Mouse (Mus musculus): ENCODE data around the gene Tc2n.
"Not testable (repeated sequence)": the region's sequence is repeated elsewhere in the genome, so short reads cannot be mapped to it uniquely, and the experiment has no call there.

Gene Tc2n

DNA sequence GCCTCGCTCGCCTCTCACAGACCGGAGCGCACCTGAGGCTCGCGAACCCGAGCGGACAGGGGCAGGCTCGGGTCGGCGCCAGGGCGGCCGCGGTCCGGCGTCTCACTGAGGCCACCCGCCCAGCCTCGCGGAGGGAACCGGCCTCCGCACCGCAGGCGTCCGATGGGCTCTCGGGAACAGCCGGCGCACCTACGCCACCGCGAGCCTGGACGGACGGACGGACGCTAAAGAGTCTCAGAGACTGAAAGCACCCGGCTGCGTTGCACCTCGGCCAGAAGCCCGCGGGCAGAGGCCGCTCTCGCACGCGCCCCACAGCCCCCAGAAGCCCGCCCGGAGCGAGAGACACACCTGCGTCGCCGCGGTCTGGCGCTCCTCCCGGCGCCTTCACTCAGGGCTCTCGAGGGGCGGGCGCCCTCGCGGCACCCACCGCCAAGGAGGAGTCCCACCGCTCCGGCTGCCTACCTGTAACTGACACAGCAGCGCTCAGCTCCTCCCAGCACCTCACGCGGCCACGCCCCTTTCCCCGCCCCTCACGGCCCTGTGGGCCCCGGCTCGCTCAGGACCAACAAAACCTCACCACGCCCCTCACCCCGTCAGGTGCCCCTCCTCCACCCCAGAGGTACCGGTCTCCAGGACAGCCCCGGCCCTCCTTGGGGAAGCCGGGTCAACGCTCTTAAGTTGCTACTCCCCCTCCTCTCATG, at the start of gene Tc2n:
Tc2n (minus strand) TSS at position 470 of the 701 bp plus-strand sequence.
- DNase-seq (ENCODE audit: low read depth, low spot score), result no peak

DNA sequence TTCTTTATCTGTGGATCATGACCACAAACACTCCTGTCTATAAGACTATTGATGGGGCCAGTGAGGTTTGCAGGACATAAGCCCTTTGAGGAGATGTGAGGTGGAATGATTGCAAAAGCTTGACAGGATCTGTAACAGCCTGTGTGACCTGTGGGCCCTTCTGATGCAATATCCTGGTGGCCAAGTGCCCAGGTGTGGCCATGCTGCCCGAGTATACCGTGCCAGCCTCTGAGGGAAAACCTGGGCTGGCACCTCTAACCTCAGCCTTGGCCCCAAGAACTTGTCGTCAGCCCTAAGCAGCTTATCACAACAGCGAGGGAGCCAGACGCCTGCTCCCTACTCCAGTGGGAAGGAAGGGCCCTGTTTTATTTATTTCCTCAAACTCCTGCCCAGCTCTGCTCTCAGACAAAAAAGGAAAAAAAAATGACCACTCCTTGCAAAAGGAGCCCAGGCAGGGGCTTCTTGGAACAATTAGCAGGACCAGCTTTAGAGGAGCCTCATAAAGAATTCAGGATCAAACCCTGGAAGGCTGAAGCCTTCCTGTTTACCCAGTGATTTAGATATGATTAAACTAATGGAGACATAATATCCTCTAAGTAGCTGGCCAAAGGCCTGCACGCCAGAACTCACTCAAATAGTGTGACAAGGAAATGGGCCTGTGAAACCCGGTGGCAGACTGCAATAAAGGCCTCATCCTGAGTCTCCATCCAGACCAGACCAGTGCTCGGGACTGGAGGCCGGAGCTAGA, 49.2 kb upstream of the Tc2n start:
- DNase-seq (ENCODE audit: low read depth, low spot score), result no peak

DNA sequence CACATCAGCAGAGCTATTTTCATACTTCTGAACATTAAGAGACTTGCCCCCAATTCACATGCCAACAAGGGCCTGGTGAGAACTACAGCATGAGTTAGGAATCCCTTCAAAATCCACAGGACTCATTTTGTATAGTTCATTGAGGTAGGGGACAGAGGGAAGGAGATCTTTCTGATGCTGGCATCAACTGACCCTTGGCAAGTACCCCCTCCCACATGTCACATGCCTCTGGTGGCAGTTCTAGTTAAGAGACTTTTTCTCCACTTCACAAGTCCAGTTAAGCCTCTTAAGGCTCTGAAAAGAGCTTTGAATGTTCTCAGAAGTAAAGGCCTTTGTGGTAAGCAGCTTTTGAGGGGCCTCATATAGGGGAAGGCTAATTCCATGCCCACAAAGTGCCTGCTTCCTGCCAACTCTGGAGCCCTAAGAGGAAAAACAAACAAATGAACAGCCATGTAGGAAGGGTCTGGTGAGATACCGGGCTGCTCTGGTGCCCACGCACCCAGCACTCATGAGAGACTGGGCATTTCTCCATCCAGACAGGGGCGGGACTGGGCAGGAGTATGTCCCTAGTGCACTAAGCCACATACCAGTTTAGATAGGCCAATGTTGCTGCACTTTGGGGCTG, 48.0 kb upstream of the Tc2n start:
- DNase-seq (ENCODE audit: low read depth, low spot score), result no peak

DNA sequence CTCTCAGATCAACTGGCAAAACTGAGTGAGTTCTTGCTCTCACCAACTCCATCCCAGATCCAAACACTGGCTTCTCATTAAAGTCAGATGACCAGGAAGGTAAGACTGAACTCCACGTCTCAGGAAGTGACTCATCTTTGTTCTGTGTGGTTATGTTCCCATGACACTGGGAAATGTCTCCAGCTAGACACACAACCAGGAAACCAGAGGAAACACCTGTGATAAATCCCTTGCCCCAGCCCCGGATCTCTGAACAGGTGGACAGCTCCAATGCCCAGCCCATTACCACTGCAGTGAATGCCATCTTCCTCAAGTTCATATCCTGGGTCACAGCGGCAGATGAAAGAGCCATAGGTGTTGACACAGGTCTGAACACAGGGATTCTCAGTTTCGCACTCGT, 46.5 kb upstream of the Tc2n start:
- no peak for DNase-seq (ENCODE audit: low read depth, low spot score)

DNA sequence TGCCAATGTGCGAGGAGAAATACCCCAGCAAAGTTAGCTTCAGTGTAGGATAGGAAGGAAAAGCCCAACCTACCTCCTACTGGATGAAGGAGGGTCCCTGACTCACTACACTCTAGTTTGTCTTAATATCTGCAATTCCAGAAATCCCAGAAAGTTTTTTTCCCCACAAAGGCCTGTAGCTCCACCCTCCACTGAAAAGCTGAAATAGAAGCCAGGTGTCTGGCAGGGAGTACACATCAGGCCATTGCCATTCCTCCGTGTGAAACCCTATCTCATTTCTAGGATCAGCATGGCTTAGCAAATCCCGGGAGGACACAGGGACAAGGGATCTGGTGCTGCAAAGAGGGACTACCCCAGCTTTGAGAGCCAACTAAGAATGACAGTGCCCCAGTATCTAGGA, 44.7 kb upstream of the Tc2n start:
- DNase-seq (ENCODE audit: low read depth, low spot score), result no peak

DNA sequence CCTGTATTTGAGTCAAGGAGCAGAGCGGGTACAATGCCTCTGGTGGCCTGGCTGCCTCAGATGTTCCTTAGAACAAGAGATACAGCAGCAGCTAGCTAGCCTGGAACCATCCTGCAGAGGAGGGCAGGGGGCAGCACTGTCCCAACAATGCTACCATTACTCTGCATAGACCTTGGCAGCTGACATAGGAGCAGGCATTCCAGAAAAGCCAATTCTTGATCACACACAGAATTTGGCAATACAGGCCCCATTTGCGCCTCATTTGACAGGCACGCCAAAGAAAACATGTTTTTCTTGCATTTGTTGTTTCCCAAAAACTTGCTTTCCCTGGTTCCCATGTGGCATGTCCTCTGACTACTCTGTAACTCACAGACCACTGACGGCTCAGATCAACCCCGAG, 43.7 kb upstream of the Tc2n start:
- no peak for DNase-seq (ENCODE audit: low read depth, low spot score)

DNA sequence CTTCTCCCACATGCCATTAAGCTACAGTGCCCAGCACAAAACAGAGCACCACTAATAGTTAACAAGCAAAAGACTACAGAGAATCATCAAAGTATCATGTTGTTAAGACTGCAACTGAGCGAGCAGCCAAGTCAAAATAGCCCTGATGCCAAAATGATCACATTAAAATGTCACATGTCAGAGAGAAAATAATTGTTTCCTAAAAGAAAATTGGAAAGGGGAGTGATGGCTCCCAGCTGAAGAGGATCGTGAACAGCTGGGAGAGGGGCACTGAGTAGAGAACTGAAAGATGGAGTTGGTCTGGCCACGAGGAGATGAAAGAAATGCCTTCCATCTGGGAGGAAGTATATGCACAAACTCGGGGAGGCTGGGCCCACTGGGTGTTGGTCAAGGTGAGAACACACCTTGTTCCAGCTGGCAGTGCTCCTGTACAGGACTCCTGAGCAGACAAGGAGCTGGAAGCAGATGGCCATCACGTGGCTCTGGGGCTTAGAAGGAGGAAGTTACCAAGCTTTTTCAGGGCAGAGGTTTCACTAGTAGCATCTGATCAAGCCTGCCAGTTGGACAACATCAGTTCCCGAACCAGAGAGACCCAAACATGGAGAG, 41.2 kb upstream of the Tc2n start:
- DNase-seq (ENCODE audit: low read depth, low spot score), result no peak

DNA sequence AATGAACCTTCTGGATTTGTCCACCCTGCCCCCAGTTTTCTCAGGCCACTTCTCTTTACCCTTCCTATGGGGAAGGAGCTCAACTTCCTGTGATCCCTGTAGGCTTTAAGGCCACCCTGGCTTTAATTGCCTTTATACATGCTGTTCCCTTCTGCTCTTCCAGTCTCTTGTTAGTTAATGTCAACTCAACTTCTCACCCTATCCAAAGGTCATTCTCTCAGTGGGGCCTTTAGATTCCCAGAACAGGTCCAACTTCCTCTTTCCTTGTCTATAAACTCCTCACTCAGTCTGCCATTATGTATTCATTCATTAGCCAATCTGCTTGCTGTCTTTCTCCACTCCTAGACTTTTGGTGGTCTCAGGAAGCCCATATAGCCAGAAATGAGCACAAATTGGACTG, 40.4 kb upstream of the Tc2n start:
- DNase-seq (ENCODE audit: low read depth, low spot score), result no peak

DNA sequence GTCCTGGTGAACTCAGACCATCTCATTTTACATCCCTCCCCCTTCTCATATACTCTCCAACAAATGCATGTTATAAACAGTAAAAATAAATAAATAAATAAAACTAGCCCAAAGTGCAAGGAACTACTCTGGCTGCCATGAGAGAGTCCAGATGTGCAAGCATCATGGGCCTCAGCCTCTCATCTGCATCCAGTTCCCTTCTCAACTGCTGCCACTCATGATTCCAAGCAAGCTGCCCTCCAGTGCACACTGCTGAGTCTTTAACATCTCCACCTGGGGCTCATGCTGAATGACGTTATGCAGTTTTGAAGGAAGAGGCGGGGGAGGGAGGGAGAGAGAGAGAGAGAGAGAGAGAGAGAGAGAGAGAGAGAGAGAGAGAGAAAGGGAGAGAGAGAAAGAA, 24.1 kb upstream of the Tc2n start:
- no peak for DNase-seq (ENCODE audit: low read depth, low spot score)

DNA sequence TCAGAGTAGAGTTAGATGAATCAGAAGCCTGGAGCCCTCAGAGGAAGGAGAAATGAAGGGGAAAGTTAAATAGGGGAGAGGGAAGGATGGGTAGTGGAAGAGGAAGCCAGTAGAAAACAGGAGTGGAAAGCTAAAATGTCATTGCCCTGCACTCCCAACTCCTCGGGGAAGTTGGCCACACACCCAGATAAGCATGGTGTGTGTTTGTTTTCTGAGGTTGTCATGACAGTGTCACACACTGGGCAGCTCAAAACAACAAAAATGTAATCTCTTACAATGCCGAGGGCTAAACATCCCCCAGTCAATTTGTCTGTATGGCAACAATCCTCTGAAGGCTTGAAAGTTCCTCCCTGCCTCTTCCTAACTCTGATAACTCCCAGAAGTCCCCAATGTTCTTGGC, 22.2 kb upstream of the Tc2n start:
- DNase-seq (ENCODE audit: low read depth, low spot score), result no peak

DNA sequence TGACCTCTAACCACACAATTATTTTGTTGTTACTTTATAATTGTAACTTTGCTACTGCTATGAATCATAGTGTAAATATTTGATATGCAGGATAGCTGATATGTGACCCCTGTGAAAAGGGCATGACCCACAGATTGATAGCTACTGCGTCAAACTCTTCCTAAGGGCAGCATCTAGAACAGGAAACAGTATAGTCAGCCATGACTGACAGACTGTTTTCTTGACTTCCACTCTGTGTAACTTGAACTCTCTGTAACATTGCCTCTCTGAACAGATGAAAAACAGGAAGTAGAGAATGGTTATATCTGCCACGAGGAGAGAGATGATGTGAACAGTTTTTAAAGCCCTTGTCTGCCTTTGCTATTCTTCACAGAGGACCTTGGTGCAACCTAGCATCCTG, 21.7 kb upstream of the Tc2n start:
- DNase-seq (ENCODE audit: low read depth, low spot score), result peak; percentile 12

DNA sequence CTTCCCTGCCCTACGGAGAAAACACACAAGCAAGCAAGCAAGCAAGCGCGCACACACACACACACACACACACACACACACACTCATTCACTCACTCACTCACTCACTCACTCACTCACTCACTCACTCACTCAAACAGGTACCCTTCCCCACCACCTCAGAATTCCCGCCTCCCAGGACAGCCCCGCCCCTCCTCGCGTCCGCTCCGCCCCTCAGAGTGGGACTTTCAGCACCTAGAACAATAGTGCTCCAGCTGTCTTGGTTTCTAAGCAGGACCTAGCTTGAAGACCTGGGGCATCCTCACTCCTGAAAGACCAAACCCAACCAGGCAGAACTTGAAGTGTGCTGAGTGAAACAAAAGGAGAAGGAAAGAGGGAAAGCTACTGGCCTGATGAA, 430 bp upstream of the Tc2n start:
- no peak for DNase-seq (ENCODE audit: low read depth, low spot score)

DNA sequence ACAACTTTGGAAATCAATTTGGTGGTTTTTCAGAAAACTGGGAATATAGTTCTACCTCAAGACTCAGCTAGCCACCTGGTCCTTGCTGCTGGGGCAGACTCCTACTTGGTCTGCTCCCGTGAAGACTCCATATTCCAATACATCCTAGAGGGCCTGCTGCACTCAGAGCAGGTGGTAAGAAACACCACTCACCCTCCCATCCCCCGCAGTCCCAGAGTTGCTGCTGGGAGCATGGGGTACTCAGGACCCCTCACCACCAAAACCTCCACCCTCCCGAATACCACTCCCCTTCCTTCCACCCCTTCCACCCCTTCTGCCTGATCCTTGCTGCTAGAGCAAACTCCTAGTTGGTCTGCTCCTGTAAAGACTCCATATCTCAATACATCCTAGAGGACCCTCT, 19.1 kb downstream of the Tc2n start:
- DNase-seq (ENCODE audit: low read depth, low spot score), result no peak

DNA sequence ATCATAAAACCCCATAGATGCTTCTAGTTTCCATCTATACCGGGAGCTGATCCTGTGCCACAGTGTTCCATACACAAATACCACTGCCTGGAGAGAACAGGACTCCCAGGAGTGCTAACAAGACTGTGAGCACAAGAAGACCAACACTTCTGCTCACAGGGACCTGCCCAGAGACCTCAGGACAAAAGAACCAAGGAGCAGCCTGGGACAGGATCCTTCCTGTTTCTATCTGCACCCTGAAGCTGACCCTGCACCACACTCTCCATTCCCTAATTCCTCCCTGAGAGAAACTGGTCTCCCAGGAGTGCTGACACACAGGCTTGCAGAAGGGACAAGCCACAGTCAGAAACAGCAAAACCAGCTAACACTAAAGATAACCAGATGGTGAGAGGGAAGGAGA, 21.8 kb downstream of the Tc2n start:
- DNase-seq (ENCODE audit: low read depth, low spot score), result no peak

DNA sequence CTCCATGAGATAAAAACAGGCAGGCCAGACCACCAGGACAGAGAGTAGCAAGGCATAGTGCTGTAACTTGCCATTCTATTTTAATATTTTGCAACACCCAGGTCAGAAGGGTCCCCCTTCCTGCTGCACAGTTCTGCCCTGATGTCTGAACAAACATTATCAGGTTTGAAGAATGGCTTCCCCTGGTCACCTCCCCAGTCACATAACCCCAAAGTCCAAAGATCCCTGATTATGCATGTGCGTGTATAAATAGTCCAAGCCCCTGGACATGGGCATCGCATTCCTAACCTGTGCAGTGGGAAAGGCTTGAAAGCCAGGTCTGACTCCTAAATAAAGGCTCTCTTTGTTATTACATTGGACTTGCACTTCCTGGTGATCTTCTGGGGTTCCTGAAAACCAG, 37.8 kb downstream of the Tc2n start:
- no peak for DNase-seq (ENCODE audit: low read depth, low spot score)

DNA sequence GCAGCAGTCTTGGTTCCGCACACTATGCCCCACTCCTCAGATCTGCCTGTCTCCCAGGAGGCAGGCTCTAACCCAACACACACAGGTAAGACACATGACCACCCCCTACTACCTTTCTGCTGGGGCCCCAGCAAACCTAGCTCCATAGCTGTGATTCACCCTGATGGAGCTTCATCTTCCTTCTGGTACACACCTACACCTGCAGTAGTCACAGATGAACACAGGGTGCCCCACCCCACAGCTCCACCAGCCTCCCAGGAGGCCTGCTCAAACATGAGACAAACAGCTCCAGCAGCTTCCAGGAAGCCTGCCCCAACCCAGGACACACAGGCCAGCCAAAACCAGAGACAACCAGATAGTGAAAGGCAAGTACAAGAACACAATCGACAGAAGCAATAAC, 50.8 kb downstream of the Tc2n start:
- DNase-seq (ENCODE audit: low read depth, low spot score), result no peak

DNA sequence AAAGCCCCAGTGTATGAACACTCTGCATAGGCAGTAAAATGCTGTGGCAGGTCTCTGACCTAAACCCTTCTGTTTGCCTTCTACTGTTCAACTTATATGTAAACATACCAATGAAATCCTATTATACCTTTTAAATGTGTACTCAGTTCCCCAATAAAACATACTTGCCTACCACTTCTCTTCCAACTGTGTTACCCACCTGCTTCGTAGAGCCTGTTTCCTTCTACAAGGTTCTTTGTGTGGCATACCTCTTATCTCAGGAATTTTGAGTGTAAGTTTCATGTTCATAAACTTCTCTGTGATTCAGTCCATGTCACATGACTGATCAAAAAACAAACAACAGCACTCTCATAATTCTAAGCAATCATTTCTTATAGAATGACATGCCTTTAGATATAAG, 85.2 kb downstream of the Tc2n start:
- DNase-seq (ENCODE audit: low read depth, low spot score), result no peak

DNA sequence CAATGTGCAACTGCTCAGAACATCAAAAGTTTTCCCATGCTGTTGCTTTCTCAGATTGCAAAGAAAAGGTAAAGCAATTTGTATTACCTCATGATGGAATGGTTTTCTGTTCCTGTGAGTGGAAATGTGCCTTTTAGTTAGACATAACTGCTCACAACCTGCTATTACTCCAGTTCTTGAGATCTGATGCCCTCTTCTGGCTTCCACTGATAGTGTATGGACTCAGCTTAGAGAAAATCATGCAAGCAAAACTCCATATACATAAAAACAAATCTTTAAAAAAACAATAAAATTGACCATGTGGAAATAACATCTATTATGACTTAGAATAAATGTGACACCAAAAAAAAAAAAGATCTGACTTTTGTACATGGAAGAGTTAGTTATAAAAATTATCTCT, 111.7 kb downstream of the Tc2n start:
- not testable (repeated sequence) for DNase-seq (ENCODE audit: low read depth, low spot score)

All from A20 (cell line).